Mouse (Mus musculus) limb, embryonic 14.5 days (tissue): Measurements from ENCODE around the gene Scrn3. TPM values are rescaled to one million over a fixed set of nuclear protein-coding genes. Genes with fewer than 3 reads are reported as not detected.

ENCODE experiments used
- ATAC-seq: fragments of 200-750 bp; cut with Nextera tagmentation; 2 replicates; pipeline ENCODE4 v1.8.0; 2017; ENCODE audit warnings: low read depth, moderate number of reproducible peaks, moderate TSS enrichment; ENCODE audit not compliant: low FRiP score
- DNase-seq: peaks from one replicate; pipeline ENCODE4 v3.0.0-alpha.2; 2015; ENCODE audit warnings: low spot score
- H3K27ac ChIP-seq: fragments of 300-500 bp; sonication (generic); replicated peaks from 2 replicates; pipeline ENCODE4 v1.5.1; 2014; ENCODE audit warnings: low read depth, mild to moderate bottlenecking, low read length, moderate library complexity, mixed read lengths
- H3K27me3 ChIP-seq: fragments of 300-500 bp; sonication (generic); 2 replicates; pipeline ENCODE4 v1.6.1; 2014; ENCODE audit warnings: low read length, mixed read lengths; ENCODE audit not compliant: control insufficient read depth, insufficient read depth
- H3K36me3 ChIP-seq: fragments of 300-500 bp; sonication (generic); 2 replicates; pipeline ENCODE4 v1.6.1; 2014; ENCODE audit warnings: mild to moderate bottlenecking, low read length, moderate library complexity, mixed read lengths; ENCODE audit not compliant: control insufficient read depth, insufficient read depth
- H3K4me1 ChIP-seq: fragments of 300-500 bp; sonication (generic); 2 replicates; pipeline ENCODE4 v1.6.1; 2014; ENCODE audit warnings: antibody characterized with exemption, low read length, mixed read lengths; ENCODE audit not compliant: control insufficient read depth, insufficient read depth
- H3K4me2 ChIP-seq: fragments of 300-500 bp; sonication (generic); replicated peaks from 2 replicates; pipeline ENCODE4 v1.6.1; 2014; ENCODE audit warnings: low read depth, mild to moderate bottlenecking, low read length, moderate library complexity; ENCODE audit not compliant: severe bottlenecking
- H3K4me3 ChIP-seq: fragments of 300-500 bp; sonication (generic); replicated peaks from 2 replicates; pipeline ENCODE4 v1.5.1; 2014; ENCODE audit warnings: low read length
- H3K9ac ChIP-seq: fragments of 300-500 bp; sonication (generic); 2 replicates; pipeline ENCODE4 v1.6.1; 2014; ENCODE audit warnings: mild to moderate bottlenecking, low read depth, low read length, moderate library complexity; ENCODE audit not compliant: severe bottlenecking
- H3K9me3 ChIP-seq: fragments of 300-500 bp; sonication (generic); 2 replicates; pipeline ENCODE4 v1.6.1; 2016; ENCODE audit warnings: low read length; ENCODE audit not compliant: control insufficient read depth
- POLR2A ChIP-seq: fragments of 200-500 bp; IDR thresholded peaks from 2 replicates; pipeline ENCODE4 v1.8.0; 2012; ENCODE audit warnings: inconsistent platforms, mild to moderate bottlenecking, moderate library complexity, borderline replicate concordance; ENCODE audit not compliant: insufficient read depth, insufficient read length; ENCODE audit errors: extremely low read depth
- WGBS: fragments of 180-500 bp; shearing (Covaris S2); extraction: QIAGEN DNeasy Blood & Tissue Kit; methylation state at CpG from one replicate; pipeline ENCODE4 v1.1.7; 2014; 5-methylcytosine and 5-hydroxymethylcytosine counted together
- polyA plus RNA-seq, 2 experiments: library from polyadenylated mRNA; depleted of rRNA in 1 of 2; stranded (reverse) in 1 of 2; unstranded in 1 of 2; fragments of >200 nt; fragmentation: Nextera tagmentation in 1 of 2; extraction: Ambion mirVana in 1 of 2; gene quantifications; 2 replicates each; pipeline versions ENCODE4 v1.2.1 to v1.2.3; 2012 to 2014

Gene Scrn3
- polyA plus RNA-seq, 2 experiments, result 12.0 to 13.6 TPM

DNA sequence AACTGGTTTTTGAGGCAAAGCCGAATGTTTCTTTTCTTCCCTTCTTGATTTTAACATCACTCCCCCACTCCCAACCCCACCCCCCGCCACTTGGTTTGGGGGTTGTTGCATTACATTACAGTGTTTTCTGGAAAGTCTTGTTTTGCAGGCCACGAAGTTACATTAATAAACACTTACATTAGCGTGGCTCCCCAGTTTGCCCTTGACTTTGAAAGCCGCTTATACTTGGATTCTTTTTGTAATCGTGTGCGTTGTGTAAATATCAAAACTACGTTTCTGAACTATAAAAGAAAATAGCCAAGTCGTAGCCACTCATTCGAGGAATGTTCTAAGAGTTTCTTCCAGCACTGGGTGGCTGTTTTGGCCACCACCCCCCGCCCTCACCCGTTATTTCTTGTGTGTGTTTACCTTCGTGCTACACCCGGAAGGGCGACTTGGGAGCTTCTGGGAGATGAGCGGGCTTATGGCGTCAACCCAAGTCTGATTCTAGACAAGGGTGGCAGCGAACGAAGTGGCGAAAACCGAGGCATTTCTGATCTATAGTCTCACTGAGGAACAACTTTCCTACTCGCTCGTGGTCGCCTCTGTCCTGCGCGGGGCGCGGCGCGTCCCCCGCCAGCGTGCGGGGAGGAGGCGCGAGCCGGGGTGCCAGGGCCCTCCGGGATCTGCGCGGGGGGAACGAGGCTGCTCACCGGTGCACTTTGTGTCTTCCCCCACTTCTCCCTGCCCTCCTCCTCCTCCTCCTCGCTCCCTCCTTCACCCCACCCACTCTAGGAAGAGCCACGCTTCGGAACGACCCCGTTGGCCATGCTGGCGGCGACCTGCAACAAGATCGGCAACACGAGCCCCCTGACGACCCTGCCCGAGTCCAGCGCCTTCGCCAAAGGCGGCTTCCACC, 39.8 kb upstream of the Scrn3 start:
- Histone ChIP-seq H3K4me2 (peak overlapping the region; percentile 75), H3K4me3 (peak overlapping the region; percentile 47), H3K9me3 (no peaks in the 10 kb centered on the region), H3K9ac (peak overlapping the region; percentile 51), H3K36me3 (no peaks in the 10 kb centered on the region), H3K27ac (no peak overlapping the region), H3K4me1 (peaks cover 29% of the 10 kb centered on the region), H3K27me3 (peaks cover 81% of the 10 kb centered on the region)
- DNase-seq, result no peak
- no peak for TF ChIP-seq POLR2A
- under 1% methylated on average over 50 of the region's 55 CpGs for WGBS
- no peak for ATAC-seq

DNA sequence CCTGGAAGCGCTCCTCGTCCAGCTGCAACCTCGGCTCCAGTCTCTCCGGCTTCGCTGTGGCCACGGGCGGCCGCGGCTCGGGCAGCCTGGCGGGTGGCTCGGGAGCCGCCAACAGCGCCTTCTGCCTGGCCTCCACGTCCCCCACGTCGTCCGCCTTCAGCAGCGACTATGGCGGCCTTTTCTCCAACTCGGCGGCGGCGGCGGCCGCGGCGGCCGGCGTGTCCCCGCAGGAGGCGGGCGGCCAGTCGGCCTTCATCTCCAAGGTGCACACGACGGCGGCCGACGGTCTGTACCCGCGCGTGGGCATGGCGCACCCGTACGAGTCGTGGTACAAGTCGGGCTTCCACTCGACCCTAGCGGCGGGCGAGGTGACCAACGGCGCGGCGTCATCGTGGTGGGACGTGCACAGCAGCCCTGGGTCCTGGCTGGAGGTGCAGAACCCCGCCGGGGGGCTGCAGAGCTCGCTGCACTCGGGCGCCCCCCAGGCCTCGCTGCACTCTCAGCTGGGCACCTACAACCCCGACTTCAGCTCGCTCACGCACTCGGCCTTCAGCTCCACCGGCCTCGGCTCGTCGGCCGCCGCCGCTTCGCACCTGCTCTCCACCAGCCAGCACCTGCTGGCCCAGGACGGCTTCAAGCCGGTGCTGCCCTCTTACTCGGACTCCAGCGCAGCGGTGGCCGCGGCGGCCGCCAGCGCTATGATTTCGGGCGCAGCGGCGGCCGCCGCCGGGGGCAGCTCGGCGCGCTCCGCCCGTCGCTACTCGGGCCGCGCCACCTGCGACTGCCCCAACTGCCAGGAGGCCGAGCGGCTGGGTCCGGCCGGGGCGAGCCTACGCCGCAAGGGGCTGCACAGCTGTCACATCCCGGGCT, 38.9 kb upstream of the Scrn3 start:
- Histone ChIP-seq H3K4me1 (peaks cover 31% of the 10 kb centered on the region), H3K27me3 (peaks cover 80% of the 10 kb centered on the region), H3K9ac (peak overlapping the region; percentile 51), H3K9me3 (no peaks in the 10 kb centered on the region), H3K4me2 (peak overlapping the region; percentile 75), H3K36me3 (no peaks in the 10 kb centered on the region), H3K27ac (no peak overlapping the region), H3K4me3 (peak overlapping the region; percentile 47)
- no peak for TF ChIP-seq POLR2A
- DNase-seq (no peak), ATAC-seq (no peak)
- WGBS, result under 1% methylated on average over 84 of the region's 110 CpGs

DNA sequence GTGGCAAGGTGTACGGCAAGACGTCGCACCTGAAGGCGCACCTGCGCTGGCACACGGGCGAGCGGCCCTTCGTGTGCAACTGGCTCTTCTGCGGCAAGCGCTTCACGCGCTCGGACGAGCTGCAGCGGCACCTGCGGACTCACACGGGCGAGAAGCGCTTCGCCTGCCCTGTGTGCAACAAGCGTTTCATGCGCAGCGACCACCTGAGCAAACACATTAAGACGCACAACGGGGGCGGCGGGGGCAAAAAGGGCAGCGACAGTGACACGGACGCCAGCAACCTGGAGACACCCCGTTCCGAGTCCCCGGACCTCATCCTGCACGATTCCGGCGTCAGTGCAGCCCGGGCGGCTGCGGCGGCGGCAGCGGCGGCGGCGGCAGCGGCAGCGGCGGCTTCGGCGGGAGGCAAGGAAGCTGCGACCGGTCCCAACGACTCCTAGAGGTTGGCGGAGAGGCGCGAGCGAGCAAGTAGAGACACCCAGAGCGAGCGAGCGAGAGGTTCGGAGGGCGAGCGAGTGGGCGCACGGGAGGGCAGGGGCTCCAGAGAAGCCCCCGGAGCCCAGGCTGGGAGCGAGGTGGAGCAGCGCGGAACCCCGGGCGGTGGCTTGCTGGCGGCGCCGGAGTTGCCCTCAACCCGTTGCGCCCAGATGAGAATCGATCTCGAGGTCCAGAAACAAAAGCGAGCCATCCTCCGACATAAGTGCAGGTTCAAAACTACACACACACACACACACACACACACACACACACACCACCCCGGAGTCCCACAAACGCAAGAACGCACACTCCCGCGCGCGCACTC, 38.1 kb upstream of the Scrn3 start:
- Histone ChIP-seq H3K36me3 (no peaks in the 10 kb centered on the region), H3K4me1 (peaks cover 38% of the 10 kb centered on the region), H3K4me2 (peak overlapping the region; percentile 75), H3K4me3 (peak overlapping the region; percentile 47), H3K27ac (no peak overlapping the region), H3K9ac (peak overlapping the region; percentile 51), H3K9me3 (no peaks in the 10 kb centered on the region), H3K27me3 (peaks cover 82% of the 10 kb centered on the region)
- WGBS, result under 1% methylated on average over 77 of the region's 88 CpGs
- no peak for DNase-seq
- ATAC-seq, result no peak
- no peak for TF ChIP-seq POLR2A

DNA sequence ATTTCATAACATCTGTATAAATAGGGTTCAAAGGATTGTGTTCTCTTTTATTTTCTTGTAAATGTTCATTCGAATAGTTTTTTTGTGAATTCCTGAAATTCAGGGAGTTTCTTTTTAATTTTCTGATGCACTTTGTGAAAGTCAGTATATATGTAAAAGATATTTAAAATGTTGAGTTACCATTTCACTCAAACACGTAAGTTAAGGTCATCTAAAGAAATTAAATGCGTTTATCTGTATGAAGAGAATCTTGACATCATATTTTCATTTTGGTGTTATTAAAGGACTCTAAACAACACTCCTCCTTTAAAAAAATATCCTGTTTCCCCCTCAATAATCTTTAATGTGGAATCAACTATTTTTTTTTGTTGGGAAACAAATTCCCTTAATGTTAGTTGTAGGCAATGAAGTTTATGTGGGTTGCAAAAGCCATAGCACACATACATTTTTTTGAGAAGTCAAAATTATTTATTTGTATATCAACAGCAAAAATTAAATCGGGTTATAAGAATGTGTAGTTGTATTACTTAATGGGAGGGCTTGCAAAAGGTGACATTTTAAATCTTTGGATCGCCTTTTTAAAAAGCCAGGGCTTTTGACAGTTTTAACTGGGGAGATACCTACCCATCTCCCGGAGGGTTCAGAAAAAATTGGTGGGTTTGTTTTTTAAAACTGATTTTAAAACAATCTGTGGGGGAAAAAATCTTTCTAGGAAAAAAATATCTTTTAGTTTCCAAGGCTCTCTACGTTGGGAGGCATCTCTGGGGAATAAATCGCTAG, 37.0 kb upstream of the Scrn3 start:
- H3K4me1 ChIP-seq, result peaks cover 43% of the 10 kb centered on the region
- ATAC-seq, result no peak
- no peak for TF ChIP-seq POLR2A
- H3K9me3 ChIP-seq, result no peaks in the 10 kb centered on the region
- H3K4me2 ChIP-seq, result no peak overlapping the region
- 13% methylated on average over 8 of the region's 8 CpGs for WGBS
- no peak overlapping the region for H3K9ac ChIP-seq
- DNase-seq, result no peak
- peak overlapping the region; percentile 10; the same call in 1 of the 2 replicates for H3K4me3 ChIP-seq
- H3K27ac ChIP-seq, result no peak overlapping the region
- H3K27me3 ChIP-seq, result peaks cover 84% of the 10 kb centered on the region
- H3K36me3 ChIP-seq, result no peaks in the 10 kb centered on the region
